Mouse (Mus musculus): ENCODE results near the gene Nova2. TPM values are rescaled to one million over a fixed set of nuclear protein-coding genes. Genes with fewer than 3 reads are reported as not detected.

Gene Nova2
- polyA plus RNA-seq, 1 experiment = 0.39 TPM

DNA sequence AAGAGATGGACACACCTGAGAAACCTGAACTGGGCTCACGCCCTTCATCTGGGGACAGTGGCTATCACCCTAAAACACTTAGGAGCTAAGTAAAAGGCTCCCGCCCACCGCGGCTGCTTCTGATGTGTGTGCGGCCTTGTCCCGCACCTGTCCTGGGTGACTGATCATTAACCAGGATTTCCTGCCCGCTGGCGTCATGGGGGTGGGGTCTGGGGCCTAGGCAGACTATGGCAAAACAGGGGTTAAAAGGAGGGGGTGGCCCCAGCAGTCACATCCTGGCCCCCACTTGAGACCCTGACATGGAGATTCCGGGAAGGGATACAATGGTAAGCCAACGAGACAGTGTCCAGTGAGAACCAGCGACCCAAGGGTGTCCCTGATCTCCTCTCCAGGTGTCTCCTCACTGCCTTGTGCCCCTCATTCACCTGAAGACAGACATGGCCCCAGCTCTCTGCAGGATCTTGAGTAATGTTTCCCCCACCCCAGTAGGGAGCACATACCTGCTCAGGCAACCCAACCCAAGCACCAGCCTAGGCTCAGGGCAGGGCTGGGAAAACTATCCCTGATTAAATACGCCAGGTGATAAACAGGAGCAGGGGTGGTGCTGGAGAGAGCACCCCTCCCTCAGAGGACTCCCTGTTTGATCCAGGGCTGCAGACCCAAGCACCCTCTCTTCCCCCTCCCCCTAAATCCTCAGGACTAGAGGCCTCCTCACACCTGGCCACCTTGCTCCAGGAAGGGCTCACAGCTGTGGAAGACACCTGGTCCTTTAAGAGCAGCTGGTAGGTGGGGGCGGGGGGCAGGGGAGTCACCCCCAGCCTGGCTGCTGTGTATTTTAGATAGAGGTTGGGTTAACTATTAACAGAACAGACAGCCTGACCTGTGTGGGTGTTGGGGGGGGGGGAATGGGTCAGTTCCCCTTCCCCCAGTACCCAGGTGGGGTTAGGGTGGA lies 81.6 kb downstream of the Nova2 start:
- peaks cover 33% of the 10 kb centered on the region for H3K4me1 ChIP-seq (replicated peaks; ENCODE audit: control insufficient read depth, insufficient read depth, low read length)
- 87% methylated on average over 13 of the region's 13 CpGs for WGBS
- no peak overlapping the region for H3K4me3 ChIP-seq (ENCODE audit: control insufficient read depth, insufficient read depth, low read length)
- H3K36me3 ChIP-seq (ENCODE audit: control insufficient read depth, insufficient read depth, low read length) = no peaks in the 10 kb centered on the region
- H3K27me3 ChIP-seq (ENCODE audit: control insufficient read depth, insufficient read depth, low read length) = no peaks in the 10 kb centered on the region
- TF ChIP-seq CTCF (IDR thresholded peaks at IDR 0.05; ENCODE audit: borderline replicate concordance, control insufficient read depth, extremely low read depth, insufficient read depth, low read length, poor library complexity) (no peak), POLR2A (IDR thresholded peaks at IDR 0.05; ENCODE audit: control insufficient read depth, extremely low read depth, insufficient read depth, low read length, poor library complexity) (no peak)
- no peak overlapping the region for H3K27ac ChIP-seq (ENCODE audit: control insufficient read depth, insufficient read depth, low read length)
- no peak for DNase-seq

DNA sequence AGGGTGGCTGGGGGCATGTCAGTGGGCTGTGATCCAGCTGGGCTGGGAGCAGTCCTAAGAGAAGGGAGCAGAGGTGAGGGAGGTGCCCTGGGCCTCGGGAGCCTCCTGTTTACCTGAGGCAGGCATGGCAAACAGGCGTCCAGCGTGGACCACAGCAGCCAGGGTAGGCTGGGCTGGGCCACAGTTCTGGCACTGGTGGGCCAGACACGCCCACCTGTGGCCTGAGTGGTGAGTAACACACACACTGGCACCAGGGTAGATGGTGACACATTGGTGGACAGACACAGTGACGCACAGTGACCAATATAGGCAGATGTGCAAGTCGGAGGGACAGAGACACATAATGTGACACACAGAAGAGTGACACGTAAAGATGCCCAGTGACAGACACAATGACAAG lies 84.9 kb downstream of the Nova2 start:
- Histone ChIP-seq H3K4me1 (replicated peaks; ENCODE audit: control insufficient read depth, insufficient read depth, low read length) (peaks cover 12% of the 10 kb centered on the region), H3K4me3 (ENCODE audit: control insufficient read depth, insufficient read depth, low read length) (no peak overlapping the region), H3K36me3 (ENCODE audit: control insufficient read depth, insufficient read depth, low read length) (no peaks in the 10 kb centered on the region), H3K27me3 (ENCODE audit: control insufficient read depth, insufficient read depth, low read length) (no peaks in the 10 kb centered on the region), H3K27ac (ENCODE audit: control insufficient read depth, insufficient read depth, low read length) (no peak overlapping the region)
- no peak for DNase-seq
- WGBS = 93% methylated on average over 7 of the region's 7 CpGs
- no peak for TF ChIP-seq CTCF (IDR thresholded peaks at IDR 0.05; ENCODE audit: borderline replicate concordance, control insufficient read depth, extremely low read depth, insufficient read depth, low read length, poor library complexity)
- TF ChIP-seq POLR2A (IDR thresholded peaks at IDR 0.05; ENCODE audit: control insufficient read depth, extremely low read depth, insufficient read depth, low read length, poor library complexity) = no peak

DNA sequence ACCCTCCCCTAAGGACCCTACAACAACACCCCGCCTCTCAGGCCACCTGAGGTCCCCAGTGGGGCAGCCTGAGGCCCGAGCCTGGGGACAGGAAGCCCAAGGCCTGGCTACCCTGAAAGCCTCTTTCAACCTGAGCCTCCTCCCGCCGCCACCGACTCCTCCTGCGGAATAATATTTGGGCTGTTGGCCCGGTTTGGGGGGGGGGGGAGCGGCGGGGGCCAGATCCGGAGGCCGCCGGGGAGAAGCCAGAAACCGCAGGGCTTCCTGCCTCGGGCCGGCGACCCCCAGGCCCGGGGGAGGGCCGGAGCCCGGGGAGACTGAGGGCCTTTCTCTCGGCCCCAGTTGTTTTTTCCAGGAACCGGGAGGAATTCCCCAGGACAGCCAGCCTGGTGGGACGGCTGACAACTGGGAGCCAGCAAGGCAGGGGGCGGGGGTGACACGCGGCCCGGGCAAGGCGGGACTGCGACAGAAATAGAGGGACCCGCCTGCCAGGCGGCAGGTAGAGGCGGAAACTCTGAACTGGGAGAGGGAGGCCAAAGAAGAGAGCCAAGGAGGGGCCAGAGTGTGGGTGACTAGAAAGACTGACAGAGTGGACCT lies 86.4 kb downstream of the Nova2 start:
- TF ChIP-seq CTCF (IDR thresholded peaks at IDR 0.05; ENCODE audit: borderline replicate concordance, control insufficient read depth, extremely low read depth, insufficient read depth, low read length, poor library complexity) = no peak
- H3K4me3 ChIP-seq (ENCODE audit: control insufficient read depth, insufficient read depth, low read length) = no peak overlapping the region
- WGBS = 3% methylated on average over 27 of the region's 31 CpGs
- peaks cover 10% of the 10 kb centered on the region for H3K4me1 ChIP-seq (replicated peaks; ENCODE audit: control insufficient read depth, insufficient read depth, low read length)
- no peaks in the 10 kb centered on the region for H3K36me3 ChIP-seq (ENCODE audit: control insufficient read depth, insufficient read depth, low read length)
- H3K27me3 ChIP-seq (ENCODE audit: control insufficient read depth, insufficient read depth, low read length) = no peaks in the 10 kb centered on the region
- H3K27ac ChIP-seq (ENCODE audit: control insufficient read depth, insufficient read depth, low read length) = no peak overlapping the region
- DNase-seq = no peak

DNA sequence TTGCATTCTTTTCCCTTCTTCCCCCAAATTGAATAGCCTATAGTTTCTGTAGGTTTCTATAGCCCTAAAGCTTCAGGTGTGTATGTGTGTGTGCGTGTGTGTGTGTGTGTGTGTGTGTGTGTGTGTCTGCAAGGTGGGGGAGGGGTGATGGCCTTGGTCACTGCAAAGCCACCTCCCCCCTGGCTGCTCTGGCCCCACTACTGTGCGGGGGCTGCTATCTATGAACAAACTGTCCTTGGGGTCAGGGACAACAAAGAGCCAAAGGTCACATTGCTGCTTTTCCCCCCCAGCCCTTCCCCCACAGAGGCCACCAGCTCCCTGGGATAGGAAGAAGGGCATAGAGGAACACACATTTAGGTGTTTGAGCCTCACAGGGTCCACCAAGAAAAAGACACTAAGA lies 87.2 kb downstream of the Nova2 start:
- DNase-seq = no peak
- WGBS = 77% methylated on average over 2 of the region's 2 CpGs
- Histone ChIP-seq H3K4me3 (ENCODE audit: control insufficient read depth, insufficient read depth, low read length) (no peak overlapping the region), H3K36me3 (ENCODE audit: control insufficient read depth, insufficient read depth, low read length) (no peaks in the 10 kb centered on the region), H3K4me1 (replicated peaks; ENCODE audit: control insufficient read depth, insufficient read depth, low read length) (peaks cover 10% of the 10 kb centered on the region), H3K27ac (ENCODE audit: control insufficient read depth, insufficient read depth, low read length) (no peak overlapping the region), H3K27me3 (ENCODE audit: control insufficient read depth, insufficient read depth, low read length) (no peaks in the 10 kb centered on the region)
- TF ChIP-seq POLR2A (IDR thresholded peaks at IDR 0.05; ENCODE audit: control insufficient read depth, extremely low read depth, insufficient read depth, low read length, poor library complexity) (no peak), CTCF (IDR thresholded peaks at IDR 0.05; ENCODE audit: borderline replicate concordance, control insufficient read depth, extremely low read depth, insufficient read depth, low read length, poor library complexity) (no peak)

DNA sequence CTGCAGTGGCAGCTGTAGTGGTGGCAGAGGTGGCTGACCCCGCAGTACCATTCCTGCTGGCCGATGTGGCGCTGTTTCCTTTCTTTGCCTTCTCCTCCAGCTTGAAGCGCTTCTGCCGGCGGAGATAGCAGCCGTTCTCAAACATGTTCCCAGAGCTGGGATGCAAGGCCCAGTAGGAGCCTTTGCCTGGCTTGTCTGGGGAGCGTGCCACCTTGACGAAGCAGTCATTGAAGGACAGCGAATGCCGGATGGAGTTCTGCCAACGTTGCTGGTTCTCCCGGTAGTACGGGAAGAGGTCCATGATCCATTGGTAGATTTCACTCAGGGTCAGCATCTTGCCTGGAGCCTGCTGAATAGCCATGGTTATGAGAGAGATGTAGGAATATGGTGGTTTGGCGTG lies 88.8 kb downstream of the Nova2 start:
- TF ChIP-seq CTCF (IDR thresholded peaks at IDR 0.05; ENCODE audit: borderline replicate concordance, control insufficient read depth, extremely low read depth, insufficient read depth, low read length, poor library complexity) (no peak), POLR2A (IDR thresholded peaks at IDR 0.05; ENCODE audit: control insufficient read depth, extremely low read depth, insufficient read depth, low read length, poor library complexity) (no peak)
- Histone ChIP-seq H3K27ac (ENCODE audit: control insufficient read depth, insufficient read depth, low read length) (no peak overlapping the region), H3K36me3 (ENCODE audit: control insufficient read depth, insufficient read depth, low read length) (no peaks in the 10 kb centered on the region), H3K4me1 (replicated peaks; ENCODE audit: control insufficient read depth, insufficient read depth, low read length) (peaks cover 10% of the 10 kb centered on the region), H3K27me3 (ENCODE audit: control insufficient read depth, insufficient read depth, low read length) (no peaks in the 10 kb centered on the region), H3K4me3 (ENCODE audit: control insufficient read depth, insufficient read depth, low read length) (no peak overlapping the region)
- 94% methylated on average over 15 of the region's 15 CpGs for WGBS
- DNase-seq = no peak

Other genes with a start within 250 kb of the Nova2 start
- 0.18 and 0.20 TPM in 2 replicates for gene Psg20, start 239.7 kb upstream of the Nova2 start, polyA plus RNA-seq (2012; rRNA removed)
- 0.22 and 0.24 TPM in 2 replicates for gene Psg22, start 207.8 kb upstream of the Nova2 start, polyA plus RNA-seq (2012; rRNA removed)
- gene Psg19, start 127.4 kb upstream of the Nova2 start, polyA plus RNA-seq (2012; rRNA removed) = not detected in 2 replicates
- gene Psg17, start 104.3 kb upstream of the Nova2 start, polyA plus RNA-seq (2012; rRNA removed) = 0.09 TPM in 2 replicates
- 1.1 and 1.6 TPM in 2 replicates for gene Mill2, start 85.9 kb upstream of the Nova2 start, polyA plus RNA-seq (2012; rRNA removed)
- 49.8 and 59.4 TPM in 2 replicates for gene Pglyrp1, start 54.6 kb upstream of the Nova2 start, polyA plus RNA-seq (2012; rRNA removed)
- gene Ccdc61, start 15.5 kb upstream of the Nova2 start, polyA plus RNA-seq (2012; rRNA removed) = 56.5 and 67.1 TPM in 2 replicates
- 0.12 TPM in 1 of 2 replicates, not detected in the other for gene Nanos2, start 61.5 kb downstream of the Nova2 start, polyA plus RNA-seq (2012; rRNA removed)
- 3.6 and 5.0 TPM in 2 replicates for gene Mypop, start 65.4 kb downstream of the Nova2 start, polyA plus RNA-seq (2012; rRNA removed)
- gene Irf2bp1, start 78.2 kb downstream of the Nova2 start, polyA plus RNA-seq (2012; rRNA removed) = 67.2 and 76.3 TPM in 2 replicates
- gene Foxa3, start 97.7 kb downstream of the Nova2 start, polyA plus RNA-seq (2012; rRNA removed) = 0.51 and 0.69 TPM in 2 replicates
- 150 and 189 TPM in 2 replicates for gene Sympk, start 98.5 kb downstream of the Nova2 start, polyA plus RNA-seq (2012; rRNA removed)
- 0.05 and 0.18 TPM in 2 replicates for gene Rsph6a, start 128.8 kb downstream of the Nova2 start, polyA plus RNA-seq (2012; rRNA removed)
- 50.7 and 55.6 TPM in 2 replicates for gene Dmwd, start 150.3 kb downstream of the Nova2 start, polyA plus RNA-seq (2012; rRNA removed)
- 108 and 154 TPM in 2 replicates for gene Dmpk, start 158.0 kb downstream of the Nova2 start, polyA plus RNA-seq (2012; rRNA removed)
- 14.8 and 20.0 TPM in 2 replicates for gene Six5, start 168.7 kb downstream of the Nova2 start, polyA plus RNA-seq (2012; rRNA removed)
- 0.24 and 0.31 TPM in 2 replicates for gene Gm4969, start 192.5 kb downstream of the Nova2 start, polyA plus RNA-seq (2012; rRNA removed)
- gene Fbxo46, start 194.0 kb downstream of the Nova2 start, polyA plus RNA-seq (2012; rRNA removed) = 29.2 and 30.1 TPM in 2 replicates
- gene Qpctl, start 223.4 kb downstream of the Nova2 start, polyA plus RNA-seq (2012; rRNA removed) = 15.3 and 18.2 TPM in 2 replicates
- 32.8 and 36.7 TPM in 2 replicates for gene Snrpd2, start 223.8 kb downstream of the Nova2 start, polyA plus RNA-seq (2012; rRNA removed)
- 0.73 and 0.79 TPM in 2 replicates for gene Gipr, start 240.2 kb downstream of the Nova2 start, polyA plus RNA-seq (2012; rRNA removed)